In genomic region chr5:96308645-96309044, GRCm38 (mm10) we compare ENCODE assay signal across 16 mouse cellular contexts.
DNase-seq lines count a peak whose midpoint lies in the region; ATAC-seq and TF ChIP-seq lines count a peak whose summit lies in the region.
"Had no signal": no experiment of that assay in that cellular context is flagged by ENCODE, and none has a peak within 500 bp of the region (broad histone marks: within the 10 kb centered on the region; RNA-seq: fewer than 3 reads in every experiment).

No protein-coding gene starts in this region.

- no peaks in the 10 kb centered on the region for H3K36me3 ChIP-seq in hindbrain, embryonic 14.5 days (replicated peaks; ENCODE audit: control insufficient read depth, insufficient read depth)
- H3K36me3 ChIP-seq in hindbrain, embryonic 13.5 days = no peaks in the 10 kb centered on the region
- H3K36me3 ChIP-seq in liver, adult 2 months (ENCODE audit: control insufficient read depth, insufficient read depth, low read length) = no peaks in the 10 kb centered on the region
- no peaks in the 10 kb centered on the region for H3K36me3 ChIP-seq in midbrain, postnatal 0 days (ENCODE audit: insufficient read depth, low read length)
- H3K36me3 ChIP-seq: heart, embryonic 12.5 days; limb, embryonic 12.5 days; lung, embryonic 15.5 days had no signal

- no peak for TF ChIP-seq POLR2A in liver, adult 2 months (IDR thresholded peaks at IDR 0.05; ENCODE audit: extremely low read depth, insufficient read depth, low read length)

- H3K4me2 ChIP-seq in hindbrain, embryonic 14.5 days (replicated peaks) = 0 out of 2 replicates have a peak overlapping the region, but pooled peaks have one; percentile 1
- H3K4me2 ChIP-seq in hindbrain, embryonic 13.5 days = no peak overlapping the region
- peak overlapping the region; percentile 28 for H3K4me2 ChIP-seq in midbrain, postnatal 0 days (ENCODE audit: low read depth, low read length, poor library complexity, severe bottlenecking)
- H3K4me2 ChIP-seq: heart, embryonic 12.5 days; limb, embryonic 12.5 days; lung, embryonic 15.5 days had no signal

- H3K27ac ChIP-seq in hindbrain, embryonic 14.5 days = no peak overlapping the region
- H3K27ac ChIP-seq in hindbrain, embryonic 13.5 days = no peak overlapping the region
- no peak overlapping the region for H3K27ac ChIP-seq in liver, adult 2 months (replicated peaks; ENCODE audit: insufficient read depth, low read depth, low read length)
- no peak overlapping the region for H3K27ac ChIP-seq in midbrain, postnatal 0 days (ENCODE audit: low read depth, low read length)
- H3K27ac ChIP-seq: limb, embryonic 12.5 days; liver, embryonic 14.5 days; lung, embryonic 15.5 days had no signal

- DNase-seq in hindbrain, embryonic 14.5 days (ENCODE audit: low spot score) = no peak
- peak; percentile 51 for DNase-seq in liver, adult 2 months (ENCODE audit: extremely low read depth, low read depth, low spot score)
- no peak for DNase-seq in liver
- DNase-seq in ZHBTc4 (ENCODE audit: low read depth, low spot score) = peak; percentile 51
- peak; percentile 41 for DNase-seq in midbrain, postnatal 0 days (ENCODE audit: low spot score)
- no peak for DNase-seq in adrenal gland, postnatal 36 days
- DNase-seq: adrenal gland, postnatal 10 days; cerebellum, adult 11-12 months; kidney, adult 9 months; lung, postnatal 4 days had no signal

- no peak for TF ChIP-seq CTCF in liver, adult 2 months (IDR thresholded peaks at IDR 0.05; ENCODE audit: low read depth, low read length)
- TF ChIP-seq CTCF in midbrain, postnatal 0 days (IDR thresholded peaks at IDR 0.05) = no peak

- ATAC-seq in hindbrain, embryonic 14.5 days (ENCODE audit: low FRiP score) = no peak
- no peak for ATAC-seq in hindbrain, embryonic 13.5 days (ENCODE audit: low FRiP score)
- peak; percentile 73; the same call in 1 of the 2 replicates for ATAC-seq in midbrain, postnatal 0 days (ENCODE audit: low FRiP score)
- ATAC-seq: activated CD4-positive, CD25-positive, alpha-beta regulatory T cell, adult 4 months had no signal

- no peaks in the 10 kb centered on the region; the same call in 1 of the 2 replicates for H3K4me1 ChIP-seq in hindbrain, embryonic 14.5 days (replicated peaks; ENCODE audit: control insufficient read depth, insufficient read depth, low read length)
- 0 out of 2 replicates have a peak, but pooled peaks cover 4% of the 10 kb centered on the region for H3K4me1 ChIP-seq in hindbrain, embryonic 13.5 days (replicated peaks)
- H3K4me1 ChIP-seq in liver, adult 2 months (ENCODE audit: control insufficient read depth, insufficient read depth, low read length) = peaks cover 19% of the 10 kb centered on the region
- no peaks in the 10 kb centered on the region for H3K4me1 ChIP-seq in midbrain, postnatal 0 days (ENCODE audit: insufficient read depth, low read length)
- H3K4me1 ChIP-seq: heart, embryonic 12.5 days; lung, embryonic 15.5 days had no signal

- H3K9me3 ChIP-seq in hindbrain, embryonic 14.5 days (ENCODE audit: control insufficient read depth, low read length) = no peaks in the 10 kb centered on the region
- H3K9me3 ChIP-seq in hindbrain, embryonic 13.5 days = no peaks in the 10 kb centered on the region
- H3K9me3 ChIP-seq in midbrain, postnatal 0 days (ENCODE audit: low read length) = no peaks in the 10 kb centered on the region
- H3K9me3 ChIP-seq: heart, embryonic 12.5 days; limb, embryonic 12.5 days; lung, embryonic 15.5 days had no signal

- H3K27me3 ChIP-seq in hindbrain, embryonic 14.5 days (ENCODE audit: control insufficient read depth, insufficient read depth, low read length) = no peaks in the 10 kb centered on the region
- H3K27me3 ChIP-seq in hindbrain, embryonic 13.5 days = no peaks in the 10 kb centered on the region
- H3K27me3 ChIP-seq in liver, adult 2 months (ENCODE audit: control insufficient read depth, insufficient read depth, low read length) = no peaks in the 10 kb centered on the region
- H3K27me3 ChIP-seq in midbrain, postnatal 0 days (ENCODE audit: insufficient read depth, low read length) = no peaks in the 10 kb centered on the region
- H3K27me3 ChIP-seq: heart, embryonic 12.5 days; limb, embryonic 12.5 days; lung, embryonic 15.5 days had no signal

- H3K4me3 ChIP-seq in hindbrain, embryonic 14.5 days (replicated peaks; ENCODE audit: low read length) = no peak overlapping the region
- no peak overlapping the region for H3K4me3 ChIP-seq in hindbrain, embryonic 13.5 days
- H3K4me3 ChIP-seq in liver, adult 2 months (ENCODE audit: insufficient read depth, low read depth, low read length) = no peak overlapping the region
- no peak overlapping the region for H3K4me3 ChIP-seq in midbrain, postnatal 0 days (ENCODE audit: low read depth, low read length)
- H3K4me3 ChIP-seq: heart, embryonic 12.5 days; limb, embryonic 12.5 days; lung, embryonic 15.5 days had no signal

- H3K9ac ChIP-seq in hindbrain, embryonic 14.5 days = no peak overlapping the region
- H3K9ac ChIP-seq in hindbrain, embryonic 13.5 days = no peak overlapping the region
- H3K9ac ChIP-seq in liver, adult 2 months (ENCODE audit: low read depth, low read length) = no peak overlapping the region
- H3K9ac ChIP-seq in midbrain, postnatal 0 days (replicated peaks; ENCODE audit: low read length, poor library complexity, severe bottlenecking) = no peak overlapping the region
- H3K9ac ChIP-seq: heart, embryonic 12.5 days; limb, embryonic 12.5 days; liver, embryonic 14.5 days; lung, embryonic 15.5 days had no signal

- no peaks in the 10 kb centered on the region for H3K79me2 ChIP-seq in liver, adult 2 months (ENCODE audit: control insufficient read depth, insufficient read depth, low read length)

- WGBS in hindbrain, embryonic 14.5 days = 38% methylated on average over 5 of the region's 5 CpGs
- WGBS in hindbrain, embryonic 13.5 days = 46% methylated on average over 5 of the region's 5 CpGs
- WGBS in liver, adult 2 months = 49% methylated on average over 5 of the region's 5 CpGs
- WGBS in midbrain, postnatal 0 days = 26% methylated on average over 5 of the region's 5 CpGs

Comparison
In these comparisons a context has a peak if more than half of its experiments do, and no peak if none do; other contexts are left out.
1. DNase-seq: peak in liver, adult 2 months (single experiment), ZHBTc4 (single experiment) and midbrain, postnatal 0 days (single experiment); none in hindbrain, embryonic 14.5 days (single experiment), liver (single experiment) and adrenal gland, postnatal 36 days (0 of 2).